Mouse (Mus musculus) lung, postnatal 0 days (tissue): ENCODE measurements around the gene Mast3.

Source experiments
- CTCF ChIP-seq: IDR thresholded peaks from 2 replicates; pipeline ENCODE4 v1.5.1; 2016; ENCODE audit warnings: antibody characterized with exemption, mild to moderate bottlenecking
- EP300 ChIP-seq: IDR thresholded peaks from 2 replicates; pipeline ENCODE4 v1.6.1; 2016; ENCODE audit warnings: antibody characterized with exemption, mild to moderate bottlenecking, control low read depth

DNA sequence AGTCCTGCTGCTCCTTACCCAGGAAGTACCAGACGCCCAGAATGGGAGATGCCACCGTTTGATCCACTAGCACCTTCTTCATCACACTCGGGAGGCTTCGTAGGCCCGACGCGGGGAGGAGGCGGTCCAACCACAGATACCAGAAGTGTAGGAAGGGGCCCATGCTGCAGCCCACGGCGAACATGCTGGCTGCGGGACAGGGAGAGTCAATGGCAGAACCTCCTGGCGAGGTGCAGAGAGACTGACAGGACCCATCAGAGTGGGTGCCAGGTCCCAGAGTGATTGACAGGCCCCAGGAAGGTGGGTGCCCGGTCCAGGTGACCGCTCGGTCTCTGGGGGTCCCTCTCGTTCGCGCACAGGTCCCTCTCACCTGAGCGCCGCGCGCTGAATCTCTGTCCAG is 44.5 kb downstream of the Mast3 start:
- TF ChIP-seq CTCF = no peak
- TF ChIP-seq EP300 = no peak
